Mouse (Mus musculus) ovary, adult 18-20 months (tissue): Measurements from ENCODE around the gene Prkag3.

Experiments
- DNase-seq: peaks from one replicate; pipeline ENCODE4 v3.0.0; 2022; ENCODE audit warnings: low spot score, mixed read lengths

Prkag3 gene

GRCm38 (mm10) chr1:74748643-74749271, at the start of gene Prkag3:
Gene Prkag3, minus strand, starts transcription at chr1:74749221.
- DNase-seq, result no peak

- DNase-seq, result no peak
Measured at GRCm38 (mm10) chr1:74797459-74797858, 48.4 kb upstream of the Prkag3 start.

- no peak for DNase-seq
Measured at GRCm38 (mm10) chr1:74795145-74795529, 46.1 kb upstream of the Prkag3 start.

GRCm38 (mm10) chr1:74794487-74795144, 45.6 kb upstream of the Prkag3 start:
- DNase-seq, result no peak

- DNase-seq, result no peak
Measured at GRCm38 (mm10) chr1:74792831-74793660, 44.0 kb upstream of the Prkag3 start.

GRCm38 (mm10) chr1:74791249-74791648, 42.2 kb upstream of the Prkag3 start, which contains the start of gene Wnt10a:
Gene Wnt10a, plus strand, starts transcription at chr1:74791516.
- no peak for DNase-seq

- DNase-seq, result no peak
Measured at GRCm38 (mm10) chr1:74790095-74790494, 41.1 kb upstream of the Prkag3 start.

- no peak for DNase-seq
Measured at GRCm38 (mm10) chr1:74788603-74789176, 39.7 kb upstream of the Prkag3 start.

- DNase-seq, result no peak
Measured at GRCm38 (mm10) chr1:74787846-74788245, 38.8 kb upstream of the Prkag3 start.

- no peak for DNase-seq
Measured at GRCm38 (mm10) chr1:74784041-74784759, 35.2 kb upstream of the Prkag3 start.

GRCm38 (mm10) chr1:74783554-74783953, 34.5 kb upstream of the Prkag3 start:
- no peak for DNase-seq

- no peak for DNase-seq
Measured at GRCm38 (mm10) chr1:74782045-74782444, 33.0 kb upstream of the Prkag3 start.

GRCm38 (mm10) chr1:74778934-74779486, 30.0 kb upstream of the Prkag3 start:
- peak; percentile 75 for DNase-seq

GRCm38 (mm10) chr1:74775816-74776215, 26.8 kb upstream of the Prkag3 start:
- DNase-seq, result no peak

GRCm38 (mm10) chr1:74774062-74774461, 25.0 kb upstream of the Prkag3 start:
- no peak for DNase-seq

GRCm38 (mm10) chr1:74773136-74773535, 24.1 kb upstream of the Prkag3 start:
- peak; percentile 89 for DNase-seq

- DNase-seq, result no peak
Measured at GRCm38 (mm10) chr1:74771931-74772620, 23.1 kb upstream of the Prkag3 start.

- no peak for DNase-seq
Measured at GRCm38 (mm10) chr1:74771845-74771930, 22.7 kb upstream of the Prkag3 start, which contains the start of gene Wnt6. Gene Wnt6, plus strand, starts transcription at chr1:74771892.

- DNase-seq, result no peak
Measured at GRCm38 (mm10) chr1:74771467-74771844, 22.4 kb upstream of the Prkag3 start.

- no peak for DNase-seq
Measured at GRCm38 (mm10) chr1:74770727-74771466, 21.9 kb upstream of the Prkag3 start.

GRCm38 (mm10) chr1:74763081-74763480, 14.1 kb upstream of the Prkag3 start:
- DNase-seq, result no peak
